Mouse (Mus musculus) kidney, adult 2 months (tissue): ENCODE results near the gene Cpeb4.

ENCODE experiments used
- CTCF ChIP-seq: fragments of 200-500 bp; conservative IDR thresholded peaks from 2 replicates; pipeline ENCODE4 v1.5.1; 2011; ENCODE audit warnings: low read depth, mild to moderate bottlenecking, control low read depth, low read length, moderate library complexity, mixed read lengths; ENCODE audit not compliant: insufficient read depth, insufficient read length
- POLR2A ChIP-seq: fragments of 200-500 bp; IDR thresholded peaks from one replicate; pipeline ENCODE4 v1.6.1; 2011; ENCODE audit warnings: low read depth, low read length, control low read depth

GRCm38 (mm10) chr11:31846771-31847468 is 25.1 kb upstream of the Cpeb4 start:
- TF ChIP-seq POLR2A (no peak), CTCF (no peak)
